Mouse (Mus musculus): ENCODE results near the gene Pla2g6. TPM values are rescaled to one million over a fixed set of nuclear protein-coding genes. Genes with fewer than 3 reads are reported as not detected.

Gene Pla2g6
- total RNA-seq (2021): 10 to 100 TPM; 24.5 to 25.6 TPM

GRCm38 (mm10) chr15:79328058-79328938, at the start of gene Pla2g6:
Gene Pla2g6, minus strand, starts transcription at chr15:79328390.
- peak; percentile 100 for DNase-seq
- intact Hi-C loops (cut with DNase I): no loop called here

- DNase-seq: peak; percentile 30
- intact Hi-C loops (cut with DNase I): no loop called here
These were observed 49.5 kb upstream of the Pla2g6 start for GRCm38 (mm10) chr15:79377681-79378080.

GRCm38 (mm10) chr15:79374760-79375159, 46.6 kb upstream of the Pla2g6 start:
- intact Hi-C loops (cut with DNase I): no loop called here
- DNase-seq: no peak

- no peak for DNase-seq
- intact Hi-C loops (cut with DNase I): no loop called here
These were observed 42.2 kb upstream of the Pla2g6 start for GRCm38 (mm10) chr15:79370281-79370843.

- no peak for DNase-seq
- intact Hi-C loops (cut with DNase I): no loop called here
These were observed 41.5 kb upstream of the Pla2g6 start for GRCm38 (mm10) chr15:79369452-79370280.

- intact Hi-C loops (cut with DNase I): no loop called here
- no peak for DNase-seq
These were observed 40.8 kb upstream of the Pla2g6 start for GRCm38 (mm10) chr15:79368861-79369440.

GRCm38 (mm10) chr15:79368313-79368811, 40.2 kb upstream of the Pla2g6 start:
- intact Hi-C loops (cut with DNase I): no loop called here
- DNase-seq: no peak

GRCm38 (mm10) chr15:79366402-79366801, 38.2 kb upstream of the Pla2g6 start:
- no peak for DNase-seq
- intact Hi-C loops (cut with DNase I): no loop called here

GRCm38 (mm10) chr15:79365068-79365467, 36.9 kb upstream of the Pla2g6 start:
- intact Hi-C loops (cut with DNase I): no loop called here
- DNase-seq: no peak

GRCm38 (mm10) chr15:79364120-79364519, 35.9 kb upstream of the Pla2g6 start:
- no peak for DNase-seq
- intact Hi-C loops (cut with DNase I): no loop called here

- DNase-seq: no peak
- intact Hi-C loops (cut with DNase I): no loop called here
These were observed 32.8 kb upstream of the Pla2g6 start for GRCm38 (mm10) chr15:79361023-79361422.

GRCm38 (mm10) chr15:79360371-79360770, 32.2 kb upstream of the Pla2g6 start:
- no peak for DNase-seq
- intact Hi-C loops (cut with DNase I): no loop called here

GRCm38 (mm10) chr15:79359954-79360353, 31.8 kb upstream of the Pla2g6 start:
- peak; percentile 21 for DNase-seq
- intact Hi-C loops (cut with DNase I): no loop called here

GRCm38 (mm10) chr15:79357974-79358690, 29.9 kb upstream of the Pla2g6 start:
- intact Hi-C loops (cut with DNase I): no loop called here
- DNase-seq: no peak

- intact Hi-C loops (cut with DNase I): no loop called here
These were observed 29.1 kb upstream of the Pla2g6 start for GRCm38 (mm10) chr15:79357036-79357911.

GRCm38 (mm10) chr15:79356481-79356880, 28.3 kb upstream of the Pla2g6 start:
- DNase-seq: no peak
- intact Hi-C loops (cut with DNase I): no loop called here

More at GRCm38 (mm10) chr15:79357036-79357911, 29.1 kb upstream of the Pla2g6 start:
- peak; percentile 64 for DNase-seq

GRCm38 (mm10) chr15:79354619-79355018, 26.4 kb upstream of the Pla2g6 start:
- no peak for DNase-seq
- intact Hi-C loops (cut with DNase I): no loop called here

- intact Hi-C loops (cut with DNase I): no loop called here
- DNase-seq: no peak
These were observed 25.6 kb upstream of the Pla2g6 start for GRCm38 (mm10) chr15:79353690-79354305.

GRCm38 (mm10) chr15:79352479-79352878, 24.3 kb upstream of the Pla2g6 start:
- DNase-seq: no peak
- intact Hi-C loops (cut with DNase I): no loop called here

All from left cerebral cortex, postnatal 4 days (tissue).